Mouse (Mus musculus) layer of hippocampus, postnatal 36 days (tissue): ENCODE results near the gene Rps8. TPM values are rescaled to one million over a fixed set of nuclear protein-coding genes. Genes with fewer than 3 reads are reported as not detected.
"Not testable (repeated sequence)": the region's sequence is repeated elsewhere in the genome, so short reads cannot be mapped to it uniquely, and the experiment has no call there.

Experiments used
- DNase-seq, 2 experiments: peaks; one replicate each; pipeline ENCODE4 v3.0.0; 2022
- total RNA-seq, 2 experiments: library from RNA; stranded (reverse); gene quantifications; 2 replicates each; pipeline ENCODE4 v1.2.3; 2021

Rps8 gene
- 100 to 1,000 TPM; 503 to 512 TPM for total RNA-seq

- DNase-seq, result peak; percentile 86
These were observed at the start of gene Rps8 for GRCm38 (mm10) chr4:117155792-117156355. Gene Rps8, minus strand, starts transcription at chr4:117156243.

- no peak for DNase-seq
These were observed 46.9 kb upstream of the Rps8 start for GRCm38 (mm10) chr4:117202992-117203354.

GRCm38 (mm10) chr4:117202046-117202991, 46.3 kb upstream of the Rps8 start:
- no peak for DNase-seq

GRCm38 (mm10) chr4:117191804-117192203, 35.8 kb upstream of the Rps8 start:
- no peak for DNase-seq

DNA sequence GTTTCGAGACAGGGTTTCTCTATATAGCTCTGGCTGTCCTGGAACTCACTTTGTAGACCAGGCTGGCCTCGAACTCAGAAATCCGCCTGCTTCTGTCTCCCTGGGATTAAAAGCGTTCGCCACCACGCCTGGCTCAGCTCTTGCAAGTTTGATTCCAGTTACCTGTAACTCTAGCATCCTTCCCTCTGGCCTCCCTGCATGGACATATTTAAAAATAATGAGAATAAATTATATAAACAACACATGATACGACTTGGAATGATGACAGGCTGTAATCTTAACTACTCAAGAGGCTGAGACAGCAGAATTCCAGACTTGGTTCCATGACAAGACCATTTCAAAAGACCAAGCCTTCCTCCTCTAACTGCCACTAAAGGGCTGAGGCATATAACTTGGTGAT, 34.6 kb upstream of the Rps8 start:
- DNase-seq, result no peak

GRCm38 (mm10) chr4:117189856-117190543, 34.0 kb upstream of the Rps8 start:
- DNase-seq, result no peak

- peak; percentile 63 to 64 for DNase-seq
These were observed 33.4 kb upstream of the Rps8 start for GRCm38 (mm10) chr4:117189382-117189855.

DNA sequence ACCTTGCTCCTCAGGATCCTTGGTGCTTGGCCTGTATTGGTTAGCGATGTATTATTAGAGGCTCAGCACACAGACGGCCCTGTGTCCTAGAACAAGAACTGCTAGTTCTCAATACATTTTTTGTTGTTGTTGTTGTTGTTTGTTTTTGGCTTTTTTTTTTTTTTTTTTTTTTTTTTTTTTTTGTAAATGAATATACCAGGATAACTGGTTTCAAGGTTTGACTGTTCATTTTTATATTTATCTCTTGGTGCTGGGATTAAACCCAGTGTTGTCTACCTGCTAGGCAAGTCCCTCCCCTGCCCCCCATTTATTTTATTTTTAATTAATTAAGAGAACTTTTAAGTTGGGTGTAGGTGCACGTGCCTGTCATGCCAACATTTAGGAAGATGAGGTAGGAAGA, 32.9 kb upstream of the Rps8 start:
- no peak for DNase-seq

- not testable (repeated sequence) for DNase-seq
These were observed 26.7 kb upstream of the Rps8 start for GRCm38 (mm10) chr4:117182759-117183096.

DNA sequence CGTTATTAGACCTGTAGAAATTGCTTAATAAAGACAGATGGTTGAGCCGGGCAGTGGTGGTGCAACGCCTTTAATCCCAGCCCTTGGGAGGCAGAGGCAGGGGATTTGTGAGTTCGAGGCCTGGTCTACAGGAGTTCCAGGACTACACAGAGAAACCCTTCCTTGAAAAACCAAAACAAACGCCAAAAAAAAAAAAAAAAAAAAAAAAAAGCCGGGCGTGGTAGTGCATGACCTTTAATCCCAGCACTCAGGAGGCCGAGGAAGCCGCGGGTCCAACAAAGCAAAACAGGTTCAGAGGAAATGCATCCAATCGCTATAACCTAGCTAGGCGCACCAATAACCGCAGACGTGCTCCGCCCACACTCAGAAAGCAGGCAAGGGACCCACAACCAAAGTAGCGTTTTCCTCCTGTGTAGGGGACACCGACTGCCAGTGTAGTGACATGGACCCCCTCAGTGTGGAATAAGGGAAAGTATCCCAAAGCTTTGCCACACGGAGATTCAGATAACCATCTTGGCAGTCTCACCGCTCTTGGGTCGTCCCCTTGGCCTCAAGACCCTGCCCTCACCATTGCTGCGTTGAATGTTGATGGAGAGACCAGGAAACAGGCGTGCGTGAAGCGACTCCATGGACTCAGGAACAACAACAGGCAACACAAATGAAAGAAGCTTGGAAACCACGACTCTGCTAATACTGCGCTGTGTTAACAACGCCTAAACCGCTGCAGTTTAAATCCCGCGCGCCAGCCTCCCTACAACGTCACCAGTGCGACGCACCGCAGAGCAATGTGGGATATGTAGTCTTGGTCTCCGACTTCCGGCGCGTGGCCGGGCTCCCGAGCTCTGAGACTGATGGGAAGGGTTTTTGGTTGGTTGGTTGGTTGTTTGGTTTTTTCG, 26.1 kb upstream of the Rps8 start, which contains the start of gene Kif2c:
Gene Kif2c, minus strand, starts transcription at position 777 of the 896 bp plus-strand sequence.
- peak; percentile 92 to 94 for DNase-seq

DNA sequence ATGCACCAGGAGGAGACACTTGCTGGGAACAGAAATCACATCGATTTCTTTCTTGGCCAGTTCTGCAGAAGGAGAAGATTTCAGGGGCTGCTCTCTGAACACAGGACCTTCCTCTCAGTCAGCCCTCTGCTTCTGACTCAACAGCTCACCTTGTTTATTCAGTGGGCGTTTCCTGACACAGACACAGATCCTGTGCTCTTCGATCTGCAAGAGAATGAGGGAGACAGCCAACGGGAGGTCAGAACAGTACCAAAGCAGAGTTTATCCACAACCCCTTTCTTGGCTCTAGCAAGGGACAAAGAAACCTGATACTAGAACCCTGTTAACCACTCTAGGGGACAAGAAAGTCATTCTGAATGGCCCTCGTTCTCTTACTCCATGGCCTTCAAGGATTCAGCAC, 13.9 kb upstream of the Rps8 start:
- DNase-seq, result no peak

GRCm38 (mm10) chr4:117161183-117161582, 5.1 kb upstream of the Rps8 start:
- DNase-seq, result no peak

GRCm38 (mm10) chr4:117159666-117160065, 3.6 kb upstream of the Rps8 start:
- DNase-seq, result no peak

DNA sequence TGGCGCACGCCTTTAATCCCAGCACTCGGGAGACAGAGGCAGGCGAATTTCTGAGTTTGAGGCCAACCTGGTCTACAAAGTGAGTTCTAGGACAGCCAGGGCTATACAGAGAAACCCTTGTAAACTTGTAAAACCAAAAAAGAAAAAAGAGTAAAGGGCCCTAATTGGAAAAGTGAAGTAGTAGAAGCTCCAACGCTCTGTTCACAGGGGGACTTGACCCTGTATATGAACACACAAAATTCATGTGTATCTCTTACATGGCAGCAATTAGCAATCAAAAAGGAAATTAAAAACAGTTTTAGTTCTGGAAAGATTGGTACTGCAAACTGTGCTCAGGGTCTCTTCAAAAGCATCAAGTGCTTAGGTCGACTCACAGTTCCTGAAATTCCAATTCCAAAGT, 329 bp upstream of the Rps8 start:
- no peak for DNase-seq

- DNase-seq, result peak in 1 of 2 experiments; percentile 34
These were observed 837 bp downstream of the Rps8 start for GRCm38 (mm10) chr4:117155020-117155791.

GRCm38 (mm10) chr4:117152714-117153113, 3.3 kb downstream of the Rps8 start:
- DNase-seq, result no peak

GRCm38 (mm10) chr4:117151416-117151815, 4.6 kb downstream of the Rps8 start:
- DNase-seq, result no peak

- no peak for DNase-seq
These were observed 5.8 kb downstream of the Rps8 start for GRCm38 (mm10) chr4:117150212-117150733.

DNA sequence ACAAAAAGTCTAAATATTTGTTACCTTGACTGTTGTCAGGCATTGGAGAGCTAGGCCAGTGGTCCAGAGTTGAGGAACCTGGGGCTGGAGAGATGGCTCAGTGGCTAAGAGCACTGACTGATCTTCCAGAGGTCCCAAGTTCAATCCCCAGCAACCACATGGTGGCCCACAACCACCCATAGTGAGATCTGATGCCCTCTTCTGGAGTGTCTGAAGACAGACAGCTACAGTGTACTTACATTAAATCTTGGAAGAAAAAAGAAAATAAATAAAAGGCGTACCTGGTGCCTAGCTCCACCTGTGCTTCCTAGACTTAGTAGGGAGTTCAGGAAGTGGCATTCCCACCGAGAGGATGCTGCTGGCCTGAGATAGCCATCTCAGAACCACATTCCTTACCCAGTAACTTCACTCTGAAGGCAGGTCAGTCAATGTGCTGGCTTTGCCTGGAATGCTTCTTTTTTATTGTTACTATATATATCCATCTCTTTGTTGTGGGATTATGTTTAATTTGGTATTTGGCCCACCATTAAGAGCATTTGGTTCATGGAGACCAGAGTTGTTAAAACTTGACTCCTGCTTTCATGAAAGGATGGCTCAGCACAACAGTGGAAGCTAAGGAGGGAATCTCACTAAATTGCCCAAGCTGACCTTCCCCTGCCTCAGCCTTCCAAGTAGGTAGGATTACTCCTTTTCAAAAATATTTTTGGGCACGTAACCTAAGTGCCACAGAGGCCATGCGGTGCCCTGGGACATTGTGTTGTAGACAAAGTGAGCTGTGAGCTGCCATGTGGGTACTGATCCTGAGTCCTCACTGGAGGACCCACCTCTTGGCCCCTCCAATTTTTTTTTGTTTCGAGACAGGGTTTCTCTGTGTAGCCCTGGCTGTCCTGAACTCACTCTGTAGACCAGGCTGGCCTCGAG, 6.5 kb downstream of the Rps8 start:
- no peak for DNase-seq

DNA sequence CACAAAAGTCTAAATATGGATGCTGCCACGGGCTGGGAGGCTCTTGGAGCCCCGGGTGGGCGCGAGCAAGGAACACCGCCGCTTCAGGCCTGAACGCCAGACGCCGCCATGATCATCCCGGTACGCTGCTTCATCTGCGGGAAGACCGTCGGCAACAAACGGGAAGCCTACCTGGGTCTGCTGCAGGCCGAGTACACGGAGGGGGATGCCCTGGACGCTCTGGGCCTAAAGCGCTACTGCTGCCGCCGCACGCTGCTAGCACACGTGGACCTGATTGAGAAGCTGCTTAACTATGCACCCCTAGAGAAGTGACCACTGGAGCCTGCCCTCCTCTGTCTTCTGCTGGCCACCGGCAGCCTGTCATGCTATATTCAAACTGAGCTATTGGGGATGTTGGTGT, 7.2 kb downstream of the Rps8 start:
- DNase-seq, result no peak
